Mouse (Mus musculus) thymus, postnatal 0 days (tissue): Measurements from ENCODE around the gene Scel. TPM values are rescaled to one million over a fixed set of nuclear protein-coding genes. Genes with fewer than 3 reads are reported as not detected.
A peak's percentile ranks its signal among the peaks of the same experiment; 100 is the strongest.

Experiments used
- DNase-seq: peaks from one replicate; pipeline ENCODE4 v3.0.0-alpha.2; 2015; ENCODE audit warnings: low spot score
- polyA plus RNA-seq: library from polyadenylated mRNA; unstranded; fragments of >200 nt; fragmentation: Nextera tagmentation; extraction: Ambion mirVana; gene quantifications from 2 replicates; pipeline ENCODE4 v1.2.1, GENCODE M21; 2015

Gene Scel
- polyA plus RNA-seq, 1 experiment from 2014 or later: 0.60 TPM

DNA sequence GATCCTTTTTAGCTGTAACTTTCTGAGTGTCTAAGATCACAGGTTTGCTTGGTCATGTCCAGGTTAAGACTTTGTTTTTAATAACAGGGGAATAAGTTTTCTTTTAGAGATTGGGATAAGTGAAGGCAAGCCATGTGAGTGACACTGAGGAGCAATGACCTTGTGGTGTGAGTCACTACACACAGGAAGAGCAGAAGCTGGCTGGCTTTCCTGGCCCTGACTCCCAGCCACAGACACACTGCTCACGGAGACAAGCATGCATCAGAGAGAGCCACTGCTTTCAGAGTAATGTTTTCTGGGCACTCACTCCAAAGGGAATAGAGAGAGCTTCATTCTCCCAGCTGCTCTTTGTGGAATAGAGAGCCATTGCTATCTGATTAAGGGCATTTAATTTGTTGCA, 54.8 kb downstream of the Scel start:
- DNase-seq: no peak

DNA sequence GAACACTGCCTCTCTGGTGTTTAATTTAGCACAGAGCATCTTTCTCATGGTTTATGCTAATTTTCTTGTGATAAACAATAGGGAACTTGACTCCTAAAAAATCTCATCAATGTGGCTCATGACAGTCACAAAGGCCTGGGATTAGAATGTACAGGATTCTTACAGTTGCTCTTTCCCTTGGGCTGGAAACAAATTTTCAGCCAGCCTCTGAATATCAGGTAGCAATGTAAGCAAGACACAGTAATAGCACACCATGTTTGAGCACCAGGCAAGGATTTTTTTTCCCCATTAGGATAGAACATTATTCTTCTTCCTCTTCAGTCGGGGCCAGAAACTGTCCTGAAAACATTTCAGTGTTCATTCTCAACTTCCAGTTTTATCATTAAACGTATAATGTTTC, 55.3 kb downstream of the Scel start:
- no peak for DNase-seq

DNA sequence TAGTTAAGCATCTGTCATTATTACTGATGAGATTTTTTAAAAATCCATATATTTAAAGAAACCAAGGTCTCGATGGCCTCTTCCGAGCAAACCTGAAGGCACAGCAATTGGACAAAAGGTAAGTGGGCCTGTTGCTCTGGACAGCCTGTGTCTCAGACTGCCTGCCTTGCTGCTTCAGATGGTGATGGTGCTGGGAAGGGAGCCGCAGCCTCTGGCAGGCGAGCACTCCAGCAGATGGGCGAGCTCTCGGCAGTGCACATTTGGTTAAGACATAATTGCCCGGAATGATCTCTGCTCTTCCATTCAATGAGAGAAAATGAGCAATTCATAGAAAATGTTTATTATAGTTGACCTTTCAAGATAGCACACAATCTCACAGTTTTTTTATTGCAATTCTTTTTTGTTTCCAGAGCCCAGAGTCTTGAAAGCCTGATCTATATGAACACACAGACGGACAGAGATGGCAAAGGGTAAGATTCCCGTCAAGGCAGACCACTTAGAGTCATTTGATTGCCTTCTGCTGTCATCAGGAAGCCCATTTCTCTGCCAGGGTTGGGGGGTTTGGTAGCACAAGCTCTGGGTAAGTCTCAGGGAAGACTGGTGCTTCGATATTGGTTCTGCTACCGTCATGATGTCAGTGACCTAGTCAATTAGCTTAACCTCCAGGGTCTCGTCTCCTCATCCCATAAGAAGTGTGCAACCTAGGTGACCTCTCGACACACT, 58.6 kb downstream of the Scel start:
- DNase-seq: no peak

GRCm38 (mm10) chr14:103575854-103576253, 62.7 kb downstream of the Scel start:
- no peak for DNase-seq

GRCm38 (mm10) chr14:103577011-103577410, 63.9 kb downstream of the Scel start:
- no peak for DNase-seq

- DNase-seq: no peak
Observed at GRCm38 (mm10) chr14:103586662-103587061, 73.5 kb downstream of the Scel start.

DNA sequence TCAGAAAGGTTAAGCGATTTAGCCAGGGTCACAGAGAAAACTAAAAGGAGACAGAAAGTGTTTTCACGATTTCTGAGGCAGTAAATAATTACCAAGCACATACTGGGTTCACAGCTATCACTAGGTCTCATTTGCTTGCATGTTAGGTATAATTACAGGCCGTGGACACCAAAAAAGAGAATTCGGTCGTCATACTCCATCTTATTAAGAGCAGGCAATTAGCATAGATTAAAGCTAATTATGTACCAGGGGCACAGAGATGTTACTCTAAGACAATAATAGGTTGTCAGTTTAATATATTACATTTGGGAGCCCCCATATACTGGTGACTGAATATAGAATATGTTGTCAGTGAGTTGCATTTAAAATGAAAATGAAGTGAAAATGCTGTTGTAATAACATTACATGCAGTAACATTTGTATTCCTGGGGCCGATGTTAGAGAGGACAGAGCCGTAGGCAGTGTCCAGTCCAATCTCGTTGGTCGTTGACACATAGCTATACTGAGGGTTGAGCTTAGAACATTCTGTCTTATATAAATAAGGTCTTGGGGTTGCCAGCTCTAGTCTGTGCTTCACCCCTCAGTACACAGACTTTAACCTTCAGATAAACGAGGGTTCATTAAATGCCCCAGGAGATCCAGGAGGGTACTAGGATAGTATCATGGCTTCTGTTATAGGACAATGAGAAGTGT, 74.2 kb downstream of the Scel start:
- DNase-seq: no peak

DNA sequence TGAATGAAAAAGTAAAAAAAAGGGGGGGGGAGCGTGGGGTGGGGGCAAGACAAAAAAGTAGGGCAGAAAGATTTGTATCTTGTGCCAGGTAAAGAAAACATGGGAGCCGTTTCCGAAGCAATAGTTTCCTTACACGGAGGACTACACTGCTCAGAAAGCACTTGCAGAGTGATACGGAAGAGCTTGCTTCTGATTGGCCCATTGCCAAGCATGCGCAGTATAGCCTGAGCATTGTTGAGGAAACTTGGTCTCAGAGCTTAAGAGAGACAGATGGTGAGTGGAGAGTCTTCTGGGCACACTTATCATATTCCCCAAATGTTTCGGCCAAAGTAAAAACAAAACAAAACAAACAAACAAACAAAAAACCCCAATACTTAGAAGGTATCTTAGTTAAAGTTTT, 76.7 kb downstream of the Scel start:
- DNase-seq: no peak

DNA sequence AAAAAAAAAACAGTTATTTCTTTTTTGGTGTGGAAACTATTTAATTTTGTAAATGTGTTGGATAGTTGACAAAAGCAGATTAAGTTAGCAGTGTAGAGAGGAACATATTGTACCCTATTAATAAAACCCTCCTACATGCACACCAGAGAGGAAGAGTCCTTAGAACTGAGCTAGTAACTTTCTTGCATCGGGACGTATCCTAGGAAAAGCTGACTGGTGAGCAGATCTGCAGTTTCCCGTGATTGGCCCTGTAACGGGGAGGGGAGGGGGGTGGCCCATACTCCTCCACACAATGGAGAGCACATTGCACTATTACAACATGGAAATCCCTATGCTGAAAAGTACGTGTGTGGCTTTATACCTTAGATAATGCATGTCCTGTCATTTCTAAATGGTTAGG, 82.7 kb downstream of the Scel start:
- no peak for DNase-seq

- DNase-seq: no peak
Observed at GRCm38 (mm10) chr14:103608063-103608462, 94.9 kb downstream of the Scel start.

DNA sequence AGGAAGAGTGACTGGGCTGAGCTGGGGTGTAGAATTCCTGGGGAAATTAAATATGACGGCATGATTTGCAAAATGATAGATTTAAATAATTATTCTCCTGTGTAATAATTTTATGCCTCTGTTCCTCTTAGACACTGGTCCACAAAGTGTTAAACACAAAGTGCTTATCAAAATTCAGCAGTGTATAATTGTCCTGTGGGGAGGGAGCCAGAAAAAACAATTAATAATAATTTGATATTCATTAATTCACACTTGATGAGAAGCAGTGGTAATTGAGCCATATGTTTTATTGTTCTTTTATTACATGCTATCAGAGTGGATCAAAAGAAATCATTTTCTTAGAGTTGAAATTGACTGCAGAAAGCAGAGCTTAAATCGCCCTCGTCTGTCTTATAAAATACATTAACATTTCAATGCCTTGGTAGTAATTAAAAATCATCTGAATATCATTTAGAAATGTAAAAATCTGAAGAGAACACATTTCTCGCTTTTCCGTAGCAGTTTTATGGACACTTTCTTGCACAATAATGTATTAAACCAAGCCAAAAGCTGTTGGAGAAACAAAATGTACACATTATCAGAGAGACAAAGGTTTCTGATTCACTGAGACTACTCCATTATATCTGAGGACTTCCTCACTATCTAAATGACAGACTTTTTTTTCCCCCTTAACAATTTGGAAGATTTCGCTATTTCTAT, 100.6 kb downstream of the Scel start:
- no peak for DNase-seq

DNA sequence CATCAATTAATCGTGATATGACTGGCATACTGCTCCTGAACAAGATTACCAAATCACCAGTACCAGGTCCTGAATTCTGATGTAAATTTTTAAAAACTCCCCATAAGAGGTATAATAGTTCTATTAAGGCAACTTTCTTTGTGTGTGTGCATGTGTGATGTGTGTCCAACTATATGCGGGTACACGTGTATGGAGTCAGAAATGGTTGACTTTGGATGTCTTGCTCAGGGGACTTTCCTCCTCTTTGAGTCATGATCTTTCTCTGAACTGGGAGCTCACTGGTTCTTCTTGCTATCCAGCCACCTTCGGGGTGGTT, 101.1 kb downstream of the Scel start:
- DNase-seq: no peak

DNA sequence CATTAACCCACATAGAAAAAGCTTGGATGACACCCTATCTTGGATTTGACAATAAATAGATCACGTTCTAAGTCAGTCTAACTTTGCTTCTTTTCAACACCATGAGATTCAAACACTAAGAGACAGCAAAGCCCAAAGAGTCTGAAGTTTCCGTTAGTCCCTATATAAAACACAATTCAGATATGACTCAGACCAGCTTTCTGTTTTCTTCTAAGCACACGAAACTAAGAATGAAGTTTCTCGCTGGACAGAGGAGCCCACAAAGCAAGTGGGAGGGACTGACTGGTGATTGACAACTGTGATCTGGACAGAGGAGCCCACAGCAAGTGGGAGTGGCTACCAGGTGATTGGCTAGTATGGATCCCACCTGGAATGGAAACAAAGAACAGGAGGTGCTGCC, 106.6 kb downstream of the Scel start:
- no peak for DNase-seq

DNA sequence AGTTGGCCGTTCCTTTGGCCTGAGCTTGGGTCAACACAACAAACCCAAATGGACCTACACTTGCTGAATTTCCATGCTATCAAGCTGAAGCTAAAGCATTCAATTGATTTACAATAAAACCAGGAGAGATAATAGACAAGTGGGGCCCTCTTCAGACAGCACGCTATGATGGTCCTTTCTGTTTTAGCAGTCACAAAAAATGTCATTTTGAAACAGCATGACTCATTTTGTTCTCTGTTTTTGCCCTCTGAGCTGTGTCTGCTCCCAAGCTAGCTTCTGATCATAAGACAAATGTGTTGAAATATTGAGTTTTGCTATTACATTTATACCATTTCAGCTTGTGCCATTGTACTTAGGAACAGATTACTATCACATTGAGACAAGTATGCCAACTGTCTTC, 108.1 kb downstream of the Scel start:
- no peak for DNase-seq

- no peak for DNase-seq
Observed at GRCm38 (mm10) chr14:103626100-103626499, 113.0 kb downstream of the Scel start.

- DNase-seq: no peak
Observed at GRCm38 (mm10) chr14:103629639-103630364, 116.7 kb downstream of the Scel start.

DNA sequence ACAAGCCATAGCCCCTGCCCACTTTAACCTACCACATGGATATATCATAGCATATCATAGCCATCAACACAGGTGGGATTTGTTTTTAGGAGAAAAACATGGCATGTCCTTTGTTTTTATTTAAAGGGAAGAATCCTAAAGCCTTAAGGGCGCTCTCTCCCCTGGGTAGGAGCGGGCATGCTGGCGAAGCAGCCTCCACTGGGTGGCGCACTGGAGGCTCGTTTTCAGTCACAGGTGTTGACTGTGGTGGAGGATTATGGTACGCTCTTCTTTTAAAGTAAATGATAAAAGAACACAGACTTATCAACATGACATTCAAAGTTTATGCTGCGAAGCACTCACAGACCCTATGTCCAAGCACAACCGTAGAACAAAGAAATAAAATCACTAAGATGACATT, 117.4 kb downstream of the Scel start:
- DNase-seq: peak; percentile 65

DNA sequence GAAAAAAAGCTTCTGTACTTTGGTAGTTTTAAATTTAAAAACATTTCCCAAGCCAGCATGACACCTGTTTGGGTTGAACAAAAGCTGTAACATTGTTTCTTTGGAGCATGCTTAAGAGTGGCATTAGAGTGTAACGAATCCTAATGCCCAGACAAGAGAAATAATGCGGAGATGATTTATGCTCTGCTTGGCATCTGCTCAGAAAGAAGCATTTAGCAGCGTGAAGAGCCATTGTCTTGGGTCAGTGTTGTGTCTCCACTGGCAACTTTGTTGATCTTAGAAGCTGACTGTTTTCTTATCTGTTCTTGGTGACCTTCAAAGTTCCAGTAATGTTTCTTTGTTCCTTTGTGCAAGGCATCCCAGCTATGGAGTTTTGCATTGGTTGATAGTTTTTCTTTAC, 130.8 kb downstream of the Scel start:
- no peak for DNase-seq

DNA sequence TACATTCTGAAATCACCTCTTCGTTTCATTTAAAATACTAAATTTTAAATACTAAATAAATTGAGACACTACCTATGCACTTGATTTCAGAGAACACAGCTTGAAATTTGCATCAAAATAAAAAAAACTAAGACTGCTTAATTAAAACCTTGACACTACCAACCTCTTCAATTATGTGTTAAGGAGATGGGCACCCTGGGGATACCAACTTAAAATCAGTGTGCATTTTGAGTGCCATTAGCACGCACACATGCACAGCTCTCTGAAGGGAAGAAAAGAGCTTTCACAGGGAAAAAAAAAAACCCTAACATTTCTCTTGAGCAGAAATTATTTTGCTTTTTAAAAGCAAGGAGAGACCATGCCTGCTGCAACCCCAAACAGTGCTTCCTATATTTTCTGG, 134.8 kb downstream of the Scel start:
- DNase-seq: no peak

DNA sequence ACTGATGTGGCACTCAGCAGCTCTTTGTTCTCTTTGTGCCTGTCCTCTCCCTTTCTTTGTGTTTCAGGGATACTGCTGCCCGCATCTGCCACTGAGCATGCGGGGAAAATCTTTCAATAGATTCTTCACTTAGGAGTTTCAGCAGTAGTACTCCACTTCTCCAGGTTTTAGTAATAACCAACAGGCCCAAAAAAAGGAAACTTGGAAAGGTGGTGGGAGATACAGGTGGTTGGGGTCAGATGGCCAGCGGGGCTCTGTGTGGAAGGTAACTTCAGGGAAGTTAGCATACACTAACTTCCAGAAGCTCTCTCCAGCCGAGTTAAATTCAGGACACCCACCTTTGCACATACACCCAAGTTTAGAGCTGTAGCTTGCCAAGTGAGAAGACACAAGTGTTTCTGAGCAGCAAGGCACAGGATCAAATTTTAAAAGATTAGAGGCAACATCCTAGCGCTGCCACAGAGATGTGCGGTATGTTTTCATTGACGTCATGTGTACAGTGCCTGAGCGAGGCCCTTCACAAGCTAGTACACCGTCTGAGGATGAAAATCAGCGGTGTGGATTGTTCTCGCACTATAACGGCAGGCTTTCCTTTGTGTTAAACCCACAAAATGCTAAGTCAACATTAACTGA, 135.6 kb downstream of the Scel start:
- peak; percentile 45 for DNase-seq

DNA sequence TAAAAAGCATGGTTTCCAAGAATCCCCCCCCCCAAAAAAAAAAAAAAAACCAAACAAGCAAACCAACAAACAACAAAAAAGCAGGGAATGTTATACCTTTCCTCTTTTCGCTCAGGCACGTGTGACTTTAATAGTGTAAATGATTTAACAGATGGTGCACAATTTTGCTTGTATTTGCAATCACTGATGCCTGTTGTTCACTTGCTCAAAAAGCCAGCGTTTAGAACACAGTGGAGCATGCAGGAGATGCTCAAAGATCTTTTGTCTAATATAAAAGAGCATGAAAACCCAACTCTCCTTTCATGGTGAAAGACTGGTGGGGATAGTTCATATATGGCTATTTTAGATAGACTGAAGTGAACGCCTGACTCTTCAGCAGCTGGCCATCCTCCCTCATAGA, 136.2 kb downstream of the Scel start:
- DNase-seq: no peak

DNA sequence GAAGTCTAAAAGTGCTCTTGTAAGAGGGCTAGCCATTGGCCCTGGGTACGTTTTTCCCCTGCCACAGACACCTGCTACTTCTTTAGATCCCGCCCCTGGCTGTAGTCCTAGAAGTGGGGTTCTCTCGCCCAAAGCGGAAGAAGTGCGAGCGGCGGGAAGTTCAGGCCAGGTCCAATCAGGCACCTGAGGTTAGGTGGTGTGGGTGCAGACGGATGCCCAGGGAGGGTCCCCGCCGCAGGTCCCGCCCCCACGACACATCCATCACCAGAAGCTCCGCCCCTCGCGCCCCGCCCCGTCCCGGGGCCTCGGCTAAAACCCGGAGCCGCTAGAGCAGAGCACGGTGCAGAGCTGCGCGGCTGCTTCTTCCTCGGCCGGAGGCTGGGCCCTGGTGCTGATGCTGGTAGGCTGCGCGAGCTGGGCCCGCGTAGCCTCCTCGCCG, 136.8 kb downstream of the Scel start, which contains the start of gene Slain1:
Gene Slain1, plus strand, starts transcription at position 333 of the 439 bp plus-strand sequence.
- DNase-seq: peak; percentile 97
